Mouse (Mus musculus) urinary bladder, postnatal 36 days (tissue): ENCODE data around the gene Cmtm4.

Experiments used
- DNase-seq, 2 experiments: peaks; one replicate each; pipeline ENCODE4 v3.0.0; 2022; ENCODE audit warnings: low spot score in 2 of 2, mixed read lengths in 1 of 2

The Cmtm4 gene

GRCm38 (mm10) chr8:104374864-104375846 lies 20.5 kb downstream of the Cmtm4 start:
- DNase-seq: peak; percentile 68 to 81

GRCm38 (mm10) chr8:104374269-104374668 lies 21.3 kb downstream of the Cmtm4 start:
- no peak for DNase-seq

- DNase-seq: peak; percentile 22
These were observed 21.8 kb downstream of the Cmtm4 start for GRCm38 (mm10) chr8:104373779-104374178.

DNA sequence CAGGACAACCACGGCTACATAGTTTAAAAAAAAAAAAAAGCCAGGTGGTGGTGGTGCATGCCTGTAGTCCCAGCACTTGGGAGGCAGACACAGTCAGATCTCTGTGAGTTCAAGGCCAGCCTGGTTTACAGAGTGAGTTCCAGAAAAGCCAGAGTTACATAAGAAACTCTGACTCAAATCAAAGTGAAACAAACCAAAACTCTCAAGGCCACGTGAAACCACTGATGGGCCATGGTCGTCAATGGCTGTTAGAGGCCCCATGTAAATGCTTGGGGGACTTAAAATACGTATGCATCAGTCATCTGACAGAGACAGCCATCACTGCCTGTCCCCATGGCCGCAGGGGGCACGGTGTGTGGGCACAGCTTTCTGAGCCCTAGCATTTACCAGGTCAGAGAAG lies 24.5 kb downstream of the Cmtm4 start:
- no peak for DNase-seq

- DNase-seq: no peak
These were observed 25.5 kb downstream of the Cmtm4 start for GRCm38 (mm10) chr8:104370071-104370470.

DNA sequence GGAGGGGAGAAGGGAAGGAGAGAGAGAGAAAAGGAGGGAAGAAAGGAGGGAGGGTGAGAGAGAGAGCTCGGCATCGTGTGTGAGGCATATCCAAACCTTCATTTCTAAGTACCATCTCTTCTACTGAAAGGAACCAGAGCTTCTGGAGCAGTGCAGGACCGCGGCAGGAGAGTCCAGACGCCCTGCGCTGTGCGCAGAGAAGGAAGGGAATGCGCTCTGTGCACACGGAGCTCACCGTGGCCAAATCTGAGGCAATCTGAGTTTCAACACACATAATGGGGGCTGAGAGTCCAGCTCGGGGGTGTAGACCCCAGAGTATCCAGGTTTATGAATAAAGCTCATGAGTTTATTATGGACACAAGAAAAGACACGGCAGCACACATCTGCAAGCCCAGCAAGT lies 26.0 kb downstream of the Cmtm4 start:
- DNase-seq: no peak

DNA sequence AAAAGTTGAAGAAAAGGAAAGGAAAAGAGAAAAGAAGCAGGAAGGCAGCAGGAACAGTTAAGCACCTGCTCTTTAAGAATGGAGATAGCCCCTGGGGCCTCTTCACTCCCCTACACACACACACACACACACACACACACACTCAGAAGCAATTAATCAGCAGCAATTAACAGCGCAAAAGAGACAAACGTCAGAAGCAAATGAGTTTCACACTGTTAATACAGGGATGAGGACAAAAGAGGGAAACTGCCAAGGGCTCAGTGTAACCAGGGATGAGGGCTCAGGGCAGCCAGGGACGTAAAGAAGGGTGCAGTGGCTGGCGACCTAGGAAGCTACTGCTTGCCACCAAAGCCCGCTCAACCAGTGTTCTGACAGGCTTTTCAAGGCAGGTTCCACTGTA lies 28.2 kb downstream of the Cmtm4 start:
- no peak for DNase-seq

GRCm38 (mm10) chr8:104365695-104366094 lies 29.9 kb downstream of the Cmtm4 start:
- DNase-seq: no peak

DNA sequence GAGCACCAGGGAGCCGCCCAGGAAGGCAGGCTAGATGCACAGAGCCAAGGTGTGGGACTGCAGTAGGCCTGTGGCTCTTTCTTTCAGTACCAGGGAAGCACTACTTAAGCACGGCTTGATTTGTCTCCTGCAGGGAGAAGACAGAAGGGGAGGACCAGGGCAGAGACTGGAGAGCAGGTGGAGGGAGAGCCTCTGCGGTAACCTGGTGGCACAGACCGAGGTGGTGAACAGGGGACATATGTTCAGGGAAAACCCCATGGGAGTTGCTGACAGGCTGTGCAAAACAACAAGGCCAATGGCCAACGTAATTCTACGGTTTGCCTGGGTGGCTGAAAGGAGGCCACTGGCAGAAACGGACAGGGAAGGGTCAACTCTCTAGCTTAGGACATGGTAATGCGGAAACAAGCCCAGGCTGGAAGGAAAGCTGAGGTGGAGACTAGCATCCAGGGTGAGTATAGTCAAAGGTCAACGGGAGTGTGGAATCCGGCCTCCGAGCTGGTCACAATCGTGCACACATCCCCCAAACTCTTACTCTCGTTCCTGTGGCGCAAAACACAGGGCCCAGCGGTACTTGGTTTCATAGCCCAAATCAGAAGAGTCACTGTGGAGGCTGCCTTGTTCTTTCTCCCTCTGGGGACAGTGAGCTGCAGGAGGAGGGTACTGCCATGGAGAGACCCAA lies 35.7 kb downstream of the Cmtm4 start:
- DNase-seq: peak in 1 of 2 experiments; percentile 26

DNA sequence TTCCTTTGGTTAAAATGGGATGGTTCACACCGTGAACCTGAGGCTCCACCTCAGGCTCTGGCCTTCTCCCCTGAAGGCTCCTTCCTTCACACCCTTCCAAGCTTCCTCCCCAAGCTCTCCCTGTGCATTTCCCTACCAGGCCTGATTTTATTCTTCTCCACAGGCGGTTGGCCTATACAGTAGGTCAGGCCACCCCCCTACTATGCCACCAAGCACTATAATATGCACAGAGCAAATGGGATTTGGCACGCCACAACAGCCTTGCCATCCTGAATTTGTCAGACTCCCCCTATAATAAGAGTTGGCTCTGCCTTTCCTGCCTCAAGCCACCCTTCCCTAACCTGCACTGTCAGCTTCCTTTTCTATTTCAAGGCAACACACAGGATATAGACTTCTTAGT lies 37.0 kb downstream of the Cmtm4 start:
- DNase-seq: no peak

- no peak for DNase-seq
These were observed 41.1 kb downstream of the Cmtm4 start for GRCm38 (mm10) chr8:104354504-104354903.

GRCm38 (mm10) chr8:104353186-104353585 lies 42.4 kb downstream of the Cmtm4 start:
- DNase-seq: no peak

DNA sequence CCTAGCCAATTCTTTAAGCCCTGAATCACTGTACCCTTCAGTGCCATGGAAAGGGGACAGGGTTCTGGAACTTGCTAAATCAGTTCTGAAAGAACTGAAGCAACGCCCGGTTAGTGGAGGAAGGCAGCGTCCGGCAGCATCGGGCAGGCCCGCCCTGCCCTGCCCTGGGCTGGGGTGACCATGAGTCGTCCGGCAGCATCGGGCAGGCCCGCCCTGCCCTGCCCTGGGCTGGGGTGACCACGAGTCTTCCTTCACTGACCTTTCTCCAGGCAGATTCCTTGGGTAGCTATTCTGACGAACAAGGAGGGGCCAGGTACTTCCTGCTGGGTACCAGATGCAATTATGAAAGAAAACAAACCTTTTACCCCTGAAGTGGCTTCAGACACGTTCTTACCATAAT lies 45.6 kb downstream of the Cmtm4 start:
- no peak for DNase-seq

- DNase-seq: no peak
These were observed 46.6 kb downstream of the Cmtm4 start for GRCm38 (mm10) chr8:104348971-104349370.

GRCm38 (mm10) chr8:104346706-104347105 lies 48.9 kb downstream of the Cmtm4 start:
- no peak for DNase-seq

GRCm38 (mm10) chr8:104344622-104345021 lies 51.0 kb downstream of the Cmtm4 start:
- no peak for DNase-seq

- peak; percentile 80 to 86 for DNase-seq
These were observed 51.6 kb downstream of the Cmtm4 start for GRCm38 (mm10) chr8:104343957-104344356.

GRCm38 (mm10) chr8:104342426-104342825 lies 53.2 kb downstream of the Cmtm4 start:
- no peak for DNase-seq

GRCm38 (mm10) chr8:104341678-104342077 lies 53.9 kb downstream of the Cmtm4 start:
- no peak for DNase-seq

DNA sequence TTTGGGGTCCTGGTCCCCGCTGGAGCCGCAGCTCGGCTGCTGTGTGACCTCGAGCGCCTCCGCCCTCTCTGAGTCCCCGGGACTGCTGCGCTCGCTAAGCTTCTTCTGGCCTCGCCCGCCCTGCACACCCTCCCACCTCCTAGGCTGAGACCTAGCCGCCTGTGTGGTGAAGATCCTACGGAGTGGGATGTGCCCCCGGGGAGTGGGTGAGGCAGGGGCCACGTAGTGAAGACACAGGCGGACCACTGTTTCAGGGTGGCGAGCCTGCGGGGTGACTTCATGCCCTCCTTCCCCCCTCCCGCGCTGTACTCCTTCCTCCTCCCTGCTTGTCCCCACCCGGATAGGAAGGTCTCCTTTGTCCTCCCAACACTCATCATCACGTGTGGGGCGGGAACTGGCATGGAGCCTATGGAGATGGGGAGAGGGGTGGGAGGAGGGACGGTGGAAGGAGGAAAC lies 54.5 kb downstream of the Cmtm4 start:
- peak; percentile 43 to 74 for DNase-seq

GRCm38 (mm10) chr8:104340233-104341105 lies 55.1 kb downstream of the Cmtm4 start:
- peak; percentile 59 to 76 for DNase-seq

DNA sequence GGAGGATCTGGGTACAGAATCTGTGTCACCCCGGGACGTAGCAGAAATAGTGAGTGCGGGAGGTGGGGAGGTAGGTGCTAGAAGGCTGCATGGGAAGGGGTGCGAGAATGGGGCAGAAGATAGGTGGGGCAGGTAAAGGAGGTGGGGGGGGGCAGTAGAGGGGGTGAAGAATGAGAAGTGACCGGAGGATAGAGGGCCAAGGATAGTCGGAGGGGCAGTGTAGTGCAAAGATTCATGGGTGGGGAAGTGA lies 55.7 kb downstream of the Cmtm4 start:
- DNase-seq: no peak
